Mouse (Mus musculus) frontal cortex, postnatal 36 days (tissue): ENCODE measurements at regions not wholly inside any gene's neighbourhood (a gene's known extent, or its start where the extent isn't known, plus 50 kb on each side); places are given as distances from the start of the nearest gene placed in this dataset.

Experiments
- DNase-seq, 2 experiments: peaks; one replicate each; pipeline ENCODE4 v3.0.0; 2022; ENCODE audit warnings: low spot score in 2 of 2

DNA sequence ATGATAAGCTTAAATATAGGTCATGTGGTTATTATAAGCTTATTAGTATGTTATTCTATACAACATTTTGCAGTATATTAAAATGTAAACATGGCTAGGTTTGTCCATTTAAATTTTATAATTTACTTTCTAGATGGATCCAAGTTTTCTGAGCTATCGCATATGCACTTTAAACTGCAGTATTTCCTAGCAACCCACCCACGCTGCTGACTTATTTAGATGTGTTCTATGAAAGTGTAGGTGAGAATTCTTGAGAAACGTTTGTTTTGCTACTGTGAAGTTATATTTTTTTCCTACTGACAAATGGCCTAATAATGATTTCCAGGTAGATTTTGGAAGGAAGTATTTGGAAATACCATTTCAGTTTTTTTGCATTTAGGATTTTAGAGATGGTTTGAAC is 308.0 kb downstream of the Gbe1 start:
- no peak for DNase-seq

DNA sequence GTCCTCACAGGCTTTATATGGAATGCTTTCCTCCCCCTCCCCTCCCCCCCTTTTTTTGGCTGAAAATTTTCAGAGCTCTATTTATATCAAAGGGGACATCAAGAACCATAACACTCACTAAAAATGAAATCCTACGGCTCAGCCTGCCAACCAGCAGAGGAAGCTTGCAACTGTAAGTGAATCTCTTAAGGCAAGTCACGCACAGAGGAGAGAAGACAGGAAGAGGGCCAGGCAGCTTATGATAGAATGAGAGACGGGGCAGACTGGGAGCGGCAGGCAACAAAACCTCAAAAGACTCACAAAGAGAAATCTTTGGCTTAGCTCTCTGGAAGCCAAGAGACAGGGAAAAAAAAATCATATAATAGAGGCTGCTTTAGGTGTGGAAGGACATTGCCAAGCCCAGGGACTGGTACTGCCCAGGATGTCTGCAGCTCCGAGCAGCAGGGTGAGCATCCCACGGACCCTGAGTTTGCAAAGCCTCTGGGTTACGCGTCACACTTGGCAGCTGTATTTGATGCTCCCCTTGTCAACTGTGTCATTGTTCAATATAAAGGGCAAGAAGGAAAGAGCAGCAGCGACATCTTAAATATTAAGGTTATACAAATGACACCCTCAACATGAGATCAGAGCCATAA is 330.0 kb downstream of the Gbe1 start:
- no peak for DNase-seq

DNA sequence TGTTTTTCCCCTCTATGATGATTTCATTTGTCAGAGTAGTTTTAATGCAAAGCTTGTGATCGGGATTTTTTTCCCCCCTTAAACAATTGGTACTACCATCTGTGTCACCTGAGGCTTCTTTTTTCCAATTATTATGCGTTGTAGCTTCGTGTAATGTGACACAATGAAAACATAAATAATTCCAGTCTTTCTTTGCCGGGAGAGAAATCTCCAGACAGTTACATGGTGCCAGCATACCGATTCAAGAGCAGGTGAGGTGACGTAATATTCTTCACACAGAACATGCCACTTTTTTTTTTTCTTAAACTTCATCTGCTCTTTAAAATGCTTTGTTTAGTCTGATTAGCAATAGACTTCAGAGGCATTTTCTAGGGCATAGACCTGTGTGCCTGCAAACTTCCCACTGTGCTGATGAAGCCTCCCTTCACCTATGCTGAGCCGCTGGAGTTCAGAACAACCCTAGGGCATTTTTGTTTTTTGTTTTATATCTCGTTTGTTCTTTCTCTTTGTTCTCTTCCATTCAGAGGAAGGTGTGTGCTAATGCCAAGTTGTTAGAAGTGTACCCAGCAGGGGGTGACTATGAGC is 331.0 kb downstream of the Gbe1 start:
- DNase-seq, result no peak

DNA sequence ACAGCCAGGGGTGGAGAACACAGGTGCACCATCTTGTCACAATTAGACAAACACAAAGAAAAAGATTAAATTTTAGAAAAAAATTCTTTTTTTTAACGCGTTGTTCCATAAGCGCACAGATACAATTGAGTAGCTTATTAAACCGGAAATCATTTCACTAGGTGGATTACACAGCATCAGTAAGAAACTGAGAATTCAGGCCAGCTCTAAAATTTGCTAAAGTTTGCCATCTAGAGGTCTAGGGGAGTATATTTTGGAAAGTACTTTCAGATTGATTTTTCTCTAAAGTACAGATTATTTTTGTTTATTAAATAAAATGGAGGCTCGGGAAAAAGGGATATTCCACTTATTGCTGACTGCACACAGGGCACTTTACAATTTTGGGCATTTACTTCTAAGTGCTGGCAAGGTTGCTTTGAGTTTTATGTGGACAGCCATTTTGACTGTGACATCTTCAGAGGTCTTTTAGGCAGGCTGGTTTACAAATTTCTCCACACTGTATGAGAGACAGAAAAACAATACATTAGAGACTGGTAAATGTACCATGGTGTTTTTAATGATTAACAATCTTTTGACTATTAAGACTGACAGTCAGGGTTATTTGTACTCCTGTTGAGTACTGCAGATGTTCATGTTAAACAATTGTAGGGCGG is 340.8 kb downstream of the Gbe1 start:
- DNase-seq, result no peak

DNA sequence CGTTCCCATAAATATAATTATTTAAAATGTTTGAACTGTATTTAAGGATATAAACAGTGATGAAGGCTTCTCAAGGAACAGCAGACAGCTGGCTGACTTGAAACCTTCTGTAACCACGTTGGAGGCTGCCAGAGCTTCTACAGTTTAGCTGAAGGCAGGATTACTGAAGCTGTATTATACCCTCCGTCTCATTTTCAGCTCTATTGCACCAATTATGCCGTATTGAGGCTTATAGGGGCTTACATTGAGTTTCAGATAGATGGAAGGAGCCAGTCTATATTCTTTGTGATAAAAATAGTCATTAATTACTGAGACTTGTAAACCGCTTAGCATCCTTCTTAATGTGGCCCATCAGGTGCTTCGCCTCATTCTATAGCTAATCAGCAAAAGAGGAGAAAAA is 376.1 kb downstream of the Gbe1 start:
- DNase-seq, result peak in 1 of 2 experiments; percentile 9

DNA sequence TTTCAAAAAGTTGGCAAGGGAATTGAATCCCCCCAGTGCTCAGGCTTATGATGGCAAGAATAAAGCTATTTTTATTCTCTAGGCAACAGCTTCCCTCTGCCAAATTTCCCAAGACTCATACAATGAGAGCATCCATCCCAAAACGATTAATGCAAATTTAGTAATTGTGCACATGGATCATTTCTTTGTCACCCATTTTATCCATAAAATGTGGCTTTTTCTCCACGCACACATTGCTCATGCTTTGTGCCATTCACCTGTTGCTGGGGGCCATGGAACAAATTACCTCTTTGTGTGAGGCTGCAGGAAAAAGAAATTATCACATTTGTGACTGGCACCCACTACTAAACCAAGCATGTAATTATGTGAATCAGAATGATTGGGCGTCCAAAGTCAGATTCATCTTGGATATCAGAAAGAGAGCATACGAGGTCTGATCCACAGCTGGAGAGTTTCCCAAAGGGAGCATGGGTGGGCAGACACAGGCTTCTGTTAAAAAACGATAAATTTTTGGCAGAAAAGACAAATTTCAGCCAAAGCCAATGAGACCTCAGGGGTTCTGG is 411.1 kb downstream of the Gbe1 start:
- no peak for DNase-seq

DNA sequence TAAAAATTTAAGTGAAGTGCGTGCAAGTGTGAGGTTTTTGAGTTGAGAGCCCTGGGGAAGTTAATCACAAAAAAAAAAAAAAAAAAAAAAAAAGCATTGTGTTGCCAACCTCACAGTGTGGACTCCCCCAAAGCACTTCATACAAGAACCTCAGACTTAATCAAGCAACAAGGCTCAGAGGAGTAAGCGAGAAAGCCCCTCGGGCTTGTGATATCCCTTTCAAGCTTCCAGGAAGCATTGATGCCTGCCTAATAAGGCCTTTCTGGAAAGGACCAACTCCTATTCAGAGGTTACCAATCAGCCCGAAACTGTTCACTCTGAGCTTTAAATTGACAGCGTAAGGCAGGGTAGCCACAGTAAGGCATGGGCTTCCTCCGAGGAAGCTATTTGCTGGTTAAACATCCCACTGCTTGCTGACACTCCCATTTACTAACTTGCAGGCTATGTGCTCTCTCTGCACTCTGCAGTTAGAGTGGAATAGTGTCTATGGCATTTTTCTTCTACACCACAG is 411.6 kb downstream of the Gbe1 start:
- no peak for DNase-seq

DNA sequence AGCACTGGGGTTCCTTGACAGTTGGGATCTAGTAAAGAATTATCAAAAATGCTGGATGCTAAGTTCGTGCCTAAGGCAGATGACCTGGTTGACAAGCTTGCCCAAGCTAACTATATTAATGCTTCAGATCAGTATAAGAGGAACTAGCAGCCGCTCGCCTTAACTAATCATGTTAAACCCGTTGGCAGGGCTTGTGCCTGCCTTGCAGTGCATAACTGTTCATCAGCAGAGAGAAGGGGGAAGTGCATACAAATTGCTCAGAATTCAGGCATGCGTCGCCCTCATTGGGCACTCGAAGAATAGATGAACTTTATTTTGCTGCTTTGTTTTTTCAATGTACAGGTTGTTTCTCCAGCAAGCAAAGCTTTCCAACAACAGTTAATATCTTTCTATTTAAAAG is 419.3 kb downstream of the Gbe1 start:
- no peak for DNase-seq

DNA sequence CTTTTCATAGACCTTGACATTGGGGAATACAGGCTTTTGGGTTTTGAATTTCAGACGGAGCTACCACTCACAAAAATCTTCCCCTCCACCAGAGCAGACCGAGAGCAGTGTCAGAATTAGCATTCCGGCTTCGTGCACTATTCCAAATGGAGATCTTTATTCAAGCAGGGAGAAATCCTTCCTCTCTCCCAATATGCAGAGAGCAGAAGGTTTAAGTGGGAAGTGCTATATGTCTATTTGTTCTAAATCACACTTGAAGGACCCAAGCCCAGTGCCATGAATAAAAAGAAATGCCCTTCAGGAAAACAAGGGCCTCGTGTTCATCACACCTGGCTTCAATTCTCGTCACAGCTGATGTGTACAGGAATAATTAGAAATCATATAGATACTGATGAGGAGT is 426.3 kb downstream of the Gbe1 start:
- peak; percentile 11 to 42 for DNase-seq

DNA sequence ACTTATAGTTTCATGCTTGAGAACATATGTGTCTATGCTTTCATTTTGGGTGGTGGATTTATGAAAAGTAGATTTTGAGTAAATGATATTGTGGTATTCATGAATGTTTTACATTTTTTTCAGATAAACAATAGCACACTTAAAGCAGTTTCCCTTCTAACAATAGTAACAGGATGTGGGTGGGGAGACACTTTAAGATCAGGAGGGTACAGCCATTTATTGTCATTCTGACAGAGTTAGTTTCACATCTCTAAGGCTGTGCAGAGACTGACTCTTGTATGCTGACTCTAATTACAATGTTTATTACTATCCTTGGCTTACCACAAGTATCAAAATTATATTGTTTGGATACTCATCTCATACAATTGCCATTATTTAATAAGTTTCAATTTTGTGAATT is 440.5 kb downstream of the Gbe1 start:
- no peak for DNase-seq

DNA sequence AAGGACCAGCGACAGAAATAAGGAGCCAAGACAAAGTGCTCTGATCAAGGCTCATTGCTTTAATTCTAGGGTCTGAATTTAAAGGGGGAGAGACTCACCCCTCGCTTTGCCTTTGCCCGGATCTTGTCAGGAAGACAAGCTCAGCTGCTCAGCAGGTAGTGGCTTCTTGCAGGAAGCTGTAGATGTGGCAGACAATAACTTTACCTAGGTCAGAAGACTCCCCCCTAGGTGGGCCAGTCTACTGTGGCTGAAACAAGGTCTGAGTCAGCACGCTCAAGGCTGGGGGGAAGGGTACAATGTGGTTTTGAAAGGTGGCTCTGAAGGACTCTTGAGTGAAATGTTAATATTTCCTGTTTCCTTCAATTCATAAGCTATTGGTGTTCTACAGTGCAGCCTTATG is 484.3 kb downstream of the Gbe1 start:
- DNase-seq, result no peak

DNA sequence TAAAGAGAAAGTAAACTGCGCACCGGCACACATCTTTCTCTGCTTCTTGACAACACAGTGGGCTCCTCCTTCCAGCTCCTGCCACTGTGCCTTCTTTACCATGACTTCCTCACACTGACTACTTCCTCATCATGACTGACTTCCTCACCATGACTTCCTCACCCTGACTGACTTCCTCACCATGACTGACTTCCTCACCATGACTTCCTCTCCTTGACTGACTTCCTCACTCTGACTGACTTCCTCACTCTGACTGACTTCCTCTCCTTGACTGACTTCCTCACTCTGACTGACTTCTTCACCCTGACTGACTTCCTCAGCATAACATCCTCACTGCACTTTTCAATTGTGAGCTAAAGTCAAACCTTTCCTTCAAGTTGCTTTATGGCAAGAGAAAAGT is 489.8 kb downstream of the Gbe1 start:
- DNase-seq, result no peak

DNA sequence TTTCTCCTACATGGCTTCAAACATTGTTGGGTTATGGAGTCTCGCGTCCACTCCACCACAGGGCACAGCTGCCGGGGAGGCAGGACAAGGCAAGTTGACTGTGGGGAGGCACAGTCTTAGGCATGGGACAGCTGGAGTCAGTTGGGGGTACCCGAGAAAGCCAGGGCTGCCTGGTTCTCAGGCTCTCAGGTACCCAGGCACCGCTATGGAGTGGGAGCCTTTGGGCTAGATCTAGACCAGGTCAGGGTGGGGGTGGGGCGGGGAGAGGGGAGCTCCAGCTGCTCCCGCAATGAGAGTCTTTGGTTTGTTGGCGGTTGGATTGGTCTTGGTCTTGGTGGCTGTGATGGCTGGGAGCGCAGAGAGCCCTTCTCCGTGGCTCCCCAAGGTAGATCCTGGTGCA is 512.2 kb downstream of the Gbe1 start:
- no peak for DNase-seq

DNA sequence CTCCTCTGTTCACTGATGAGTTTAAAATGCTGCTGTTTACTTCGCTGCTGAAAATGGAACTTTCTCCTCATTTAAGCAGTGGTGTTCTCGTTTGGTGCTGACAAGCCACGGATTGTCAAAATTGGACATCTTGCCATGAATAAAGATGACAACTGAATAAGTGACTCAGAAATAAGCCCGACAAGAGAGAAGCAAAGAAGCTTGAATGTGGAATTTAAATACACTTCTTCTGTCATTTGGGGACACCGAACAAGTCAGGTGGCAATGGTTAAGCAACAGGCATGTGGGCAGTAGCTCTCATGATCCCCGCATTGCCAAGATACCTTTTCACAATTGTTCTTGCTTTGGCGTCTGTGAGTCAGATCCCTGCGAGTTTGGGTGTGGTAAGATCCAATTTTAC is 521.3 kb downstream of the Gbe1 start:
- DNase-seq, result peak; percentile 36 to 64

DNA sequence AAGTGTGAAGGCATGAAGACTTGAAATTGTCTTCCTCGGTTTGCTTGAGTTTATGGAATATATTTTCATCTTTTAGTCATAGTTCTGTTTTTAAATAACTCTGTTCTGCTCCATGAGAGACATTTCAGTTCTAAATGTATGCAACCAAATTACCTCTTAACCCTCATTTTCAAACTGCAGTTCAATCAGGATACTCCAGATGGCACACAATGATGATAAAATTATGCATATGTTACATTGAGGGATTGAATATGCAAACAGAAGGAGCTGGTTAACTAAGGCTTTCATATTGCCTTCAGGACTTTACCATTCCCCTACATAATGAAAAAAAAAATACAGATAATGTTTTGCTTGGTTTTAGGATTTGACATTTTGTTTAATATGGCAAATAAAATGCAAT is 524.4 kb downstream of the Gbe1 start:
- DNase-seq, result peak in 1 of 2 experiments; percentile 35

DNA sequence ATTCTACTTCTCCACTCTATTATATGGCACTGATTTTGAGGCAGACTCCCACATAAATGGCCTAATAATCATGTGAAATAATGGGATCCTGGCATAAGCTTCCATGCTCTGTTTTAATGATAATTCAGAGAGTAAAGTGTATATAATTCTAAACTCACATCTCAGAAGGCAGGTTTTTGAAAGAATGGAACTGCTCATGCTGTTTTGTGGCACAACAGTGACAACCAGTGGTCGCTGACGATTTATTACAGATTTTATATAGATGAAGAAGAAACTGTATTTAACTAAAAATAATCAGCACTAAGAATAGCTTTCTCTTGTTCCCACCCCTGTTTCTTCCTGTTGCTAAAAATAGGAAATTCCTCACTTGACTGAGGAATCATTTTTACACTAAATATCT is 554.5 kb downstream of the Gbe1 start:
- peak in 1 of 2 experiments; percentile 52 for DNase-seq

DNA sequence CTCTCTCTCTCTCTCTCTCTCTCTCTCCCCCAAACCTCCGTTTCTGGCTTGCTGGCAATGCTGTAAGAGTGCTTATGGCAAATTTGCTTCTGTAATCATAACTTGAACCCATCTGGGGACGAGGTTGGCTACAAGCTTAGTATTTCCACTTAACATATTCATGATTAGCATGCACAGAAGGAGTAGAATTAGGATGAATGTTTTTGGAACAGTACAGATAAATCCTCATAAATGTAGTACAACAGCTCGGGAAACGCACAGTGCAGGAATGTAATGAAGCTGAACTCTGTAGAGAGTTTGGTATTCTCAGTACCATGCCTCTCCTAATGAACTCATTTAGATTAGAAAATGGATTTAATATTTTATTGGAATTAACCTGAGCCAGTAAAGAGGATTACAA is 555.5 kb downstream of the Gbe1 start:
- no peak for DNase-seq

DNA sequence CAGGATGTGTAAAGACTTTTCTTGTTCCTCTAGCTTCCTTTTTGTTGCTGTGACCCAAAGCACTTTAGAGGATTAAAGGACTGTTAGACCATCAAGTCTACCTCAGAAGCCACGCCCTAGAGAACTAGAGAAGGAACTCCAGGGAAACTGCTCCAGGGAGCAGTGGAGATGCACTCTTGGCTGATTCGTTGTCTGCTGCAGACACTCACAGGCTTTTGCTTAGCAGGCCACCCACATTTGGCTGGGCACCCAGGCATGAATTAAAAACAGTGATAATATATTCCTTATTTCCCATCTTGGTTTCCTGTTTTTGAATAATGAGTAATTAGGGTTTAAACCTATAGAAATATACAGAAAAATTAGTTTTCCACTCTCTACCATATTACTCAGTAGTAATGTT is 560.3 kb downstream of the Gbe1 start:
- peak in 1 of 2 experiments; percentile 28 for DNase-seq

DNA sequence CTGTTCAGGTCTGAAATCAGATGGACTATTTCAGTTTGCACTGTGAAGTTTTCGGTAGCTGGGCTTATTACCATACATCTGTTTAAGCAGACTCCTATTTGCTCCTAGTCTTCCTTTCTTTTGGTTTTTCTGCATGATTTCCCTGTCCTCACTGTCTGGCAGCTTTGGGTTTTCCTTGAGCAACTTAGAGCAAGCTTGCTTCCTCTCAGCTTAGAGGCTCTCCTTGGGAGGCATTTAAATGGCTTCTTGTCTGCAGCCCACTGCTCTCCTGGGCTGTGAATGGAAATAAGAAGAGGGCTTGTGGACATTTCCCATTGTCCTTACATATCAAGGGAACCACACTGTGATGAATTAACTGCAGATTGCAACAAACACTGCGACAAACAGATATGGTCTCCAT is 566.9 kb downstream of the Gbe1 start:
- DNase-seq, result peak in 1 of 2 experiments; percentile 15

DNA sequence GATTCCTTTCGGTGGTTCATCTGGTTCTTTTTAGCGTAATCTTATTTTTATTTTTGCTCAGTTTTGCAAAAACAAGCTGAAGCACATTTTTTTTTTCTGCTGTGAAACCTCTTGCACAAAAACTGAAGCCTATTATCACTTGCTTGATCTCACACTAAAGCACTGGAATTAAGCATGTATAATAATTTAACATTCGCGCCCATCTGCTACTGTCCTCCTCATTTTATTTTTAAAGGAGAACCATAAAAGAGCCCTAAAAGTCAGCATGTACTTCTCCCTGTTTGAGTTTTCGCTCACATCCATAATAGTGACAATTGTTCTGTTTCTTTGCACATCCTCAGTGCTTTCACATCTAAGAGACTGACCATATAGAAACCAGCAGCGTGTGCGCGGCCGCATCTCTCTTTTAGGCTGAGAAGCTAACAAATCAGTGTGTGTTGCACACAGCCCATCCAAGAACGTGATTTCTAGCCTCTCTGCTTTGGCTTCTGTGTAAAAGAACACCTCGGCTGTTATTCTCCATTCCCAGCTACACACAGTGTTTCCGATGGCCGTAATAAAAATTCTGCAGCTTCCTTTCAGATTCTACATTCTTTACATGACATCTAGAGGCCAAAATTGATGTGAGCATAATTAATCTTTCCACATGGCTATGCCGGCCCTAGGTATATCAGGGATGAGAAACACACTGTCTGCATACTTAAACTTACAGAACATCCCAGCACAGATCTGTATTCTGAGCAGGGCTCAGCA is 567.5 kb downstream of the Gbe1 start:
- peak; percentile 28 to 37 for DNase-seq

DNA sequence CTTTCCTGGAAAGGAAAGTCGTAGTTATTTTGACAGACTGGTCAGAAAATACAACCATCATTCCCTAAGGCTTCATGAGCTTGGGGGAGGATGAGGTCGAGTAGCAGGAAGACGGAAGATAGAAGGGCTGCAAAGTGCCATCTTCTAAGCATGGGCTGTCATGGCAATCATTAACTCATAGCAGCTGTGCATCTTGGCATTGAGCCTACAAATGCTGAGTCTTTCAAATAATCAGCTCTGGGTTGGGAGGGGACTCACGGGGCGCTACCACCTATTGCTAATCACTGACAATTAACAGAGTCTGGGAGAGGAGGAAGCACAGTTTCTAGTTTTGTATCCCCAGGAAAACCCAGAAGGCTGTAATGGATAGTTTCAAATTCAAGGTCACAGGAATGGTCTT is 586.3 kb downstream of the Gbe1 start:
- no peak for DNase-seq

DNA sequence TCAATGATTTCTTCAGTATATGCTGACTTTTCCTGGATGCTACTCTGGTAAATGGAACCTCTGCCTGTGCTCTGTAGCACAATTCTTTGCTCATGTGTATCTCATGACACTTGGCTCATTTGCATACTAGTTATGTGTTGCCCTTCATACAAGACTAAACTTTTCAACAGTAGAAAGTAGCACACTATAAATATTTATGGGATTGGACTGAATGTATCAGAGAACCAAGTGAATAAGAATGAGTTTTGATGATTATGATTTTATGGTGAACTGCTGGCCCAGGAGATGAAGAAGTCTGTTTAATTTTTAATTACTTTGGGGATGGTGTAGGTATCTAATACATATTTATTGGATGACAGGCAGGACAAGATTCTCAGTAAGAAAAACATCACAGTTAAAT is 606.3 kb downstream of the Gbe1 start:
- DNase-seq, result no peak
